Mouse (Mus musculus) ES-E14 (cell line): ENCODE data around the gene Tmed2. TPM values are rescaled to one million over a fixed set of nuclear protein-coding genes. Genes with fewer than 3 reads are reported as not detected.

ENCODE experiments used
- DNase-seq: peaks from one replicate; pipeline ENCODE4 v3.0.0-alpha.2; 2013; ENCODE audit warnings: low read depth, low spot score
- H3K27ac ChIP-seq: 2 replicates; pipeline ENCODE4 v1.5.1; 2012; ENCODE audit warnings: low read depth, mild to moderate bottlenecking, low read length, moderate library complexity, mixed read lengths; ENCODE audit not compliant: poor library complexity, insufficient read depth, severe bottlenecking
- H3K36me3 ChIP-seq: 2 replicates; pipeline ENCODE4 v1.6.1; 2012; ENCODE audit warnings: mild to moderate bottlenecking, low read length, moderate library complexity, mixed read lengths; ENCODE audit not compliant: control insufficient read depth, poor library complexity, insufficient read depth, severe bottlenecking
- H3K4me1 ChIP-seq, 2 experiments: fragments of 150-350 bp in 1 of 2; sonication (generic) in 1 of 2; 2 replicates each; pipeline ENCODE4 v1.6.1; 2012; ENCODE audit warnings: low read length in 2 of 2, mild to moderate bottlenecking in 1 of 2, mixed read lengths in 1 of 2; ENCODE audit not compliant: control insufficient read depth in 2 of 2, insufficient read depth in 2 of 2, poor library complexity in 1 of 2
- H3K4me3 ChIP-seq, 2 experiments: fragments of 150-350 bp in 1 of 2; sonication (generic) in 1 of 2; 2 replicates each; pipeline ENCODE4 v1.5.1; 2012; ENCODE audit warnings: low read length in 2 of 2, low read depth in 1 of 2, mild to moderate bottlenecking in 1 of 2, mixed read lengths in 1 of 2; ENCODE audit not compliant: insufficient read depth in 1 of 2, poor library complexity in 1 of 2, severe bottlenecking in 1 of 2
- H3K9ac ChIP-seq: 2 replicates; pipeline ENCODE4 v1.6.1; 2012; ENCODE audit warnings: low read depth, mild to moderate bottlenecking, low read length, mixed read lengths; ENCODE audit not compliant: poor library complexity, insufficient read depth, severe bottlenecking
- H3K9me3 ChIP-seq: fragments of 150-350 bp; sonication (generic); 2 replicates; pipeline ENCODE4 v1.6.1; 2012; ENCODE audit warnings: low read depth, mild to moderate bottlenecking, low read length; ENCODE audit not compliant: control insufficient read depth, insufficient read depth
- CHD2 ChIP-seq: IDR thresholded peaks from 2 replicates; pipeline ENCODE4 v1.6.1; 2014; ENCODE audit warnings: mild to moderate bottlenecking, low read depth, low read length, inconsistent platforms
- HCFC1 ChIP-seq: IDR thresholded peaks from 2 replicates; pipeline ENCODE4 v1.6.1; 2012; ENCODE audit warnings: low read length, inconsistent platforms, borderline replicate concordance; ENCODE audit not compliant: insufficient read depth
- MAFK ChIP-seq: IDR thresholded peaks from 2 replicates; pipeline ENCODE4 v1.6.1; 2014; ENCODE audit warnings: mild to moderate bottlenecking, low read depth, low read length, inconsistent platforms; ENCODE audit not compliant: insufficient read depth
- ZC3H11A ChIP-seq: IDR thresholded peaks from 2 replicates; pipeline ENCODE4 v1.6.1; 2012; ENCODE audit warnings: low read depth, mild to moderate bottlenecking, inconsistent platforms, low read length, borderline replicate concordance
- ZNF384 ChIP-seq: IDR thresholded peaks from 2 replicates; pipeline ENCODE4 v1.6.1; 2012; ENCODE audit warnings: low read depth, low read length, inconsistent platforms
- in situ Hi-C, 2 experiments: fragments of 600-800 bp; cut with MboI; formaldehyde crosslinking; loops; one replicate each; pipeline ENCODE4 v1.15.1; 2025; ENCODE audit warnings: low sequenced_read_pairs in 2 of 2, inconsistent platforms in 1 of 2; ENCODE audit not compliant: unreplicated experiment in 2 of 2
- total RNA-seq: library from RNA; depleted of rRNA; stranded (reverse); fragments of 300-350 nt; gene quantifications from 2 replicates; pipeline ENCODE4 v1.2.3, GENCODE M21; 2012

Tmed2 gene
- total RNA-seq, 1 experiment, result 224 TPM

DNA sequence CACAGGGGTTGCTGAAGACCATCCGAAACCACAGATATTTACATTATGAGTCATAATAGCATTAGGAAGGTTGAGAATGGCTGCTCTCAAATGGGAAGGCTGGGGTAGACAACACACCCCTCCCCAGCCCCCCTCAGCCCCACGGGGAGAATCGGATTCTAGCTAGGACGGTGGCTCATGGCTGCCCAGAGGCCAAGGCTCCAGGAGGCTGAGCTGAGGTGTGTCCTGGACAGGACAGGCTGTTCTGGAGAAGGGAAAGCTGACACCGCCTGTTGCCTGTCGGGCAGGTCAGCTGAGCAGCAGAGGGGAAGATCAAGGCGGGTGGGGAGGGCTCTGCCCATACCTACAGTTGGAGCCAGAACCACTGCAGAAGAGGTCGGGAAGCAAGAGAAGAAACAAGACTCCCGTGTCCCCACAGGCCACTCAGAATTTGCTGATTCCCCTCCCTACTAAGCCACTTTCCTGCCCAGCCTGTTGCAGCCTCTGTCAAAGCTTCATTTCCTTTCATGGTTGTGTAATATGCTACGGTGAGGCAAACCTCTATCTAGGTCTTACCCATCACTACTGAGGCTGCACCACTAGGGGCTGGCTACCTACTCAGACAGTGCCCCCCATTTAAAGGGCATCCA, 33.6 kb upstream of the Tmed2 start:
- no peak for TF ChIP-seq CHD2
- TF ChIP-seq ZC3H11A, result no peak
- no peak for TF ChIP-seq ZNF384
- no peak for TF ChIP-seq MAFK
- TF ChIP-seq HCFC1, result no peak
- H3K9ac ChIP-seq, result no peak overlapping the region
- H3K36me3 ChIP-seq, result peaks cover 2% of the 10 kb centered on the region; the same call in 1 of the 2 replicates
- H3K9me3 ChIP-seq, result no peaks in the 10 kb centered on the region
- no peak for DNase-seq
- H3K4me3 ChIP-seq, result no peak overlapping the region
- in situ Hi-C loops, result no loop called here
- no peak overlapping the region for H3K27ac ChIP-seq
- peaks cover 0 to 8% of the 10 kb centered on the region in 2 experiments; a peak in 2 of 4 replicates for H3K4me1 ChIP-seq

DNA sequence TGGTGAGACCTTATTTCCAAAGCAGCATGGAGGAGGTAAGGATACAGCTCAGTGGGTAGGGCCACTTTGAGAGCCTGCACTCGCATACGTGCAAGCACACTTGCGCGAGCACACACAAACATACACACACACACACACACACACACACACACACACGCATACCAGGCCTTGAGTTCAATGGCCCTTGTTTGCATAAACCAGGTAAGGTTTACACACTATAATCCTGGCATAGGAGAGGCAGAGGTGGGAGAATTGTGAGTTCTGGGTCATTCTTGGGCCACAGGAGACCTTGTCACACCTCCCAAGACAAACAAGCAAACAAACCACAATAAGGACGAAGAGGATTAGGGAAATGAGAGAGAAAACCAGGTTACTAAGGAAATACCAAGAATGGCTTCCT, 31.3 kb upstream of the Tmed2 start:
- peaks cover 0 to 5% of the 10 kb centered on the region in 2 experiments; a peak in 2 of 4 replicates for H3K4me1 ChIP-seq
- H3K27ac ChIP-seq, result no peak overlapping the region
- H3K9ac ChIP-seq, result no peak overlapping the region
- no peak for DNase-seq
- in situ Hi-C loops, result no loop called here
- TF ChIP-seq HCFC1, result no peak
- no peak for TF ChIP-seq ZC3H11A
- no peak for TF ChIP-seq ZNF384
- no peak for TF ChIP-seq MAFK
- no peak for TF ChIP-seq CHD2
- H3K4me3 ChIP-seq, result no peak overlapping the region
- 0 out of 2 replicates have a peak, but pooled peaks cover under 1% of the 10 kb centered on the region for H3K36me3 ChIP-seq
- H3K9me3 ChIP-seq, result no peaks in the 10 kb centered on the region

DNA sequence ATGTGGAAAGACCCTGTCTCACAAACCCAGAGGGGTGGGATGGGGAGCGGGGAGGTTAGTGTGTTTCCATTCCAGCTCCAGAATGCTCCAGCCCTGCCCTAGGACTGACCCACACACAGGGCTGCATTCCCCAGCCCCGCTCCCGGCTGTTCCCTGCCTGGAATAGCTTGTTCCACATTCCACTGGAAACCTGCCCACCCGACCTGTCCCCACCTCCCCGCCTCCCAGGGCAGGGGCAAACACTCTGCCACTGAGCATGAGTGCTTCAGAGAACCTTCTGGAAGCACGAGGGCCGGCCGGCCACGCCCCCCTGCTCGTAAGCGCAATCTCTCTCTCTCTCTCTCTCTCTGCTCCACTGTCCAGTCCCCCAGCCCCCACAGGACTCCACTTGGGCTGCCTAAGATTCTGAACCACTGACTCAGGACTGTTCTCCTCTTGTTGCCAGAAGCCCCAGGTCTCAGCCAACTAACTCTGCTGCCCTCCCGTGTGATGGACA, 30.7 kb upstream of the Tmed2 start:
- in situ Hi-C loops, result no loop called here
- H3K4me3 ChIP-seq, result no peak overlapping the region
- H3K36me3 ChIP-seq, result peaks cover 3% of the 10 kb centered on the region; the same call in 1 of the 2 replicates
- DNase-seq, result no peak
- TF ChIP-seq HCFC1, result no peak
- TF ChIP-seq ZC3H11A, result no peak
- no peak for TF ChIP-seq CHD2
- no peak for TF ChIP-seq ZNF384
- no peak for TF ChIP-seq MAFK
- H3K4me1 ChIP-seq, result peaks cover 0 to 5% of the 10 kb centered on the region in 2 experiments; a peak in 2 of 4 replicates
- no peak overlapping the region for H3K9ac ChIP-seq
- H3K9me3 ChIP-seq, result no peaks in the 10 kb centered on the region
- H3K27ac ChIP-seq, result no peak overlapping the region

DNA sequence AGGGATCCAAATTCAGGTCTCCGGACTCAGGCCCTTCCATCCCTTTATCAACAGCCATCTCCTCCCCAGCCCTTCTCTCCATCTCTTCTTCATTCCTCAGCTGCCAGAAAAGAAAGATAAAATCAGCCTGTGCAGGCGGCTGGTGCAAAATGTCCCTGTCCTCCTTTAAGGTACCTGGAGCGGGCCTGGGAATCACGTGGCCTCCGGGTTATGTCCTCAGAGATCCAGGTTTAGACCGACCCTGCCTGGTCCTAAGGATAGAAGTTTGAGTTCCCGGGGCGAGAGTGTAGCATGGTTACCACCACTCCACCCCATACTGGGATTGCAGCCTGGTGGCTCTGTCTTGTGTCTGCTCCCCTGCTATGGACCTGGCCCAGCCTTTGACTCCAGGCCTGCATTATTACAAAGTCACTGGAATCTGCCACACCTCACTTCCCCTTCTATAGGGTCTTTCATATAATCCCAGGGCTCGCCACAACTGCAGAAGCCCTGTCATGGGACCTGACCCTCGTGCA, 29.9 kb upstream of the Tmed2 start:
- in situ Hi-C loops, result no loop called here
- no peak for TF ChIP-seq HCFC1
- no peak for TF ChIP-seq MAFK
- Histone ChIP-seq H3K4me3 (no peak overlapping the region), H3K36me3 (peaks cover 3% of the 10 kb centered on the region; the same call in 1 of the 2 replicates), H3K9ac (no peak overlapping the region; the same call in 1 of the 2 replicates), H3K27ac (no peak overlapping the region), H3K9me3 (no peaks in the 10 kb centered on the region), H3K4me1 (peaks cover 0 to 5% of the 10 kb centered on the region in 2 experiments; a peak in 2 of 4 replicates)
- no peak for DNase-seq
